Mouse (Mus musculus): Measurements from ENCODE around the gene Chrna7. TPM values are rescaled to one million over a fixed set of nuclear protein-coding genes. Genes with fewer than 3 reads are reported as not detected.

Gene Chrna7
- total RNA-seq, 2 experiments from 2014 or later: 24.0 to 24.6 TPM

DNA sequence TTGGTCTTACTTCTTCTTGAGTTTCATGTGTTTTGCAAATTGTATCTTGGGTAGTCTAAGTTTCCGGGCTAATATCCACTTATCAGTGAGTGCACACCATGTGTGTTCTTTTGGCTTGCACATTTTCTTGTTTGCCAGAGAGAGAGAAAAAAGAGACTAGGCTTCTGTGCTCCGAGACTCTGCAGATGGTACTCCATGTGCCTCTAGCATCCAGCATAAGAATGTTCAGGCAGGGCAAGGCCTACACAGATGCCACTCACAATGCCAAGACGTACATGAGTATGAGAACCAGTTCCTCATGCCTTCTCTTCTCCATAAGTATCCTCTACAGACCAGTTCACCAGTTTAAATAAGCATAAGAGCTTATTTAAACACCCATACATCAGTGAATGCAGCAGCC lies 47.8 kb downstream of the Chrna7 start:
- intact Hi-C loops (cut with DNase I): no loop called here
- no peak for DNase-seq (ENCODE audit: extremely low spot score in 1 of 2, low spot score in 2 of 2)
- Histone ChIP-seq H3K4me3 (no peak overlapping the region), H3K27ac (no peak overlapping the region)
- no peak for TF ChIP-seq CTCF (IDR thresholded peaks at IDR 0.05)

DNA sequence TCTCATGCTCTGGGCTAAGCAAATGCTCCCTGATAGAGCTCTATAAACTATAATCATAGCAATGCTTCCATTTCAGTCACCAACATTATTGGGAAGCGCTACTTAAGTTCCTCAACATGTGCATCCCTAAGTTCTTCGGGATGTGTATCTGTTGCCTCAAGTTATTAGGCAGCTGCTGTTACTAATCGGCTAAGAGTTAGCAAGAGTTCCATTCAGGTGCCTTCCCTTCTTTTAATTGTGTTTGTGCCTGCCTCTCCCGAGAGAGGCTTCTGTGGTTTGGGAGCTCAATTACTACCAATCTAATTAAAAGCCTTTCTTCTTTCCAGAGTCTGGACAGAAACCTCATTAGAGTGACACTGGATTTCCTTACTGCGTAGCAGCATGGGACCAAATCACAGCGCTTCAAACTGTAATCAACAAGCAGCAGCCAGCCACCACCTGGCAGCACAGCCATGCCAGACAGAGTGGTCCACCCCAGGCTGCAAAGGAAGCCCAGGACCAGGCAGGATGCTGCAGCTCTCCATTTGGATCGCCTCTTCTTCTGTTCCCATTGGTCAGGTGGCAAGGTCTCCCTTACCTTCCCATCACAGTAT lies 50.0 kb downstream of the Chrna7 start:
- Histone ChIP-seq H3K4me3 (no peak overlapping the region), H3K27ac (no peak overlapping the region)
- DNase-seq (ENCODE audit: extremely low spot score in 1 of 2, low spot score in 2 of 2): no peak
- intact Hi-C loops (cut with DNase I): no loop called here
- no peak for TF ChIP-seq CTCF (IDR thresholded peaks at IDR 0.05)

DNA sequence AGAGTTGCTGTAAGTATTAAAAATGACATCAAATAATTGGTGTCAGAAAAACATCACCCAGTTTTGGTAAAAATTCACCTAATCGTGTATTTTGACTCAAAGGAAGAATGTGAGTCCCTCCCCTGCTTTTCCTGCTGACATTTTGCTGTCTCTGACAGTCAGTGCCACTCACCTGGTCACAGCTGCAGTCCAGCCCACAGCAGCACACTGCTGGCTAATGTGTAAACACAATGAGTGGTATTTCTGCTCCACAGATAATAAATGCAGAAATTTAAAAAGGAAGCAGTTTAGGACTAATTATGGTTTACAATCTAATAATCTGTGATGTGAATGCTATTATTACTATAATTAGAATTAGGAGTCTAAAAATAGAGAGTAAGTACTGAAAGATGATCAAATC lies 59.1 kb downstream of the Chrna7 start:
- no peak overlapping the region for H3K27ac ChIP-seq
- DNase-seq (ENCODE audit: extremely low spot score in 1 of 2, low spot score in 2 of 2): no peak
- intact Hi-C loops (cut with DNase I): no loop called here

DNA sequence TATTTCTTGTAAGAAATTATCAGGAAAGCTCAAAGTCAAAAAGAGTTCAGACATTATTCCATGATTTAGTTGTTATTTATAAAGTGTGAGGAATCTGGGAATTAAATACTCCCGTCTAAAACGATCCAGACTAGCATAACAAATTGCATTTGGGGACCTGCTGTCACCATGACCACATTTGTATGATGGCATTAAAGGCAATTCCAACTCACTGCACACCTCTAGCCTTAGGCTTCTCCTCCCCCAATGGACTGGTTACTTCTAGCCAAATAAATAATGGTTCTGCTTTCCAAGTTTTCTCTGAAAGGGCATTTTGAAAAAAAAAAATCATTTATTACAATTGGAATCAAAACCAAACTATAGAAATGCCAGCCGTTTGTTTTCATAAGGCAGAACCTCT lies 63.6 kb downstream of the Chrna7 start:
- intact Hi-C loops (cut with DNase I): no loop called here
- Histone ChIP-seq H3K27ac (no peak overlapping the region), H3K4me3 (no peak overlapping the region)
- DNase-seq (ENCODE audit: extremely low spot score in 1 of 2, low spot score in 2 of 2): no peak
- TF ChIP-seq CTCF (IDR thresholded peaks at IDR 0.05): no peak

More for the DNA sequence above, 59.1 kb downstream of the Chrna7 start:
- no peak for TF ChIP-seq CTCF (IDR thresholded peaks at IDR 0.05)
- H3K4me3 ChIP-seq: no peak overlapping the region

DNA sequence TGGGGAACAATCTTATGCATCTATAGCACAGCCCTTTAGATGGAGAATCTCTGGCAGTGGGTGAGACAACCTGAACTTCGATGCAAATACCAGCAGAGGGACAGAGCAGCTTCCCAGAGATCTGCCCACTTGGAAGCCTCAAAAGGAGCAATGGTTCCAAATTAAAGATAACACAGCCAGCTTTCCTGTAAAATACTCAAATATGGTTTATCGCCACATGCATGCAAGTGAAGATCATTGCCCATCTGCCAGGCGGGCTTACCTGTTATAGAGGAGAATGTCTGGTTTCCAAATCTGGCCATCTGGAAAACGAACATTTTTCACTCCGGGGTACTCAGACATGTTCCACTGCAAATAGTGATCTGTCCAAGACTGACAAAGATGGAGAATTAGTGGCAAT lies 64.0 kb downstream of the Chrna7 start:
- Histone ChIP-seq H3K4me3 (no peak overlapping the region), H3K27ac (no peak overlapping the region)
- peak; percentile 20 for TF ChIP-seq CTCF (IDR thresholded peaks at IDR 0.05)
- DNase-seq (ENCODE audit: extremely low spot score in 1 of 2, low spot score in 2 of 2): no peak
- intact Hi-C loops (cut with DNase I): no loop called here

DNA sequence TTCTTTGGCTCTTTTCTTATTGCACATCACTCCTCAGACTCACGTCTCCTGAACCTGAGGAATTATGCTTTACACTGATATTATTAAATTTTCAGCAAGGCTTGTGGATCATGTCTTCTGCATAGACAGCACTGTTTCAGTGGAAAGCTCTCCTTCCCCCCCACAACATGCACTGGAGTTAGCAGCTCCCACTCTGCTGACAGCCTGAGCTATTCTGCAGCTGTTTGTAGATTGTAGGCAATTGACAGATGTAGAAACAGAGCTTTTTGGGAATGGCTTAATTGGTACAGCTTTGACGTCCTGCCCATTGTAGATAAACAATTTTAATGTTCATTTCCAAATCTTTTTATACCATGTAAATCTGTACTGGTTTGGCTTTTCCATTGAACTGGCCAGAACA lies 89.8 kb downstream of the Chrna7 start:
- no peak for TF ChIP-seq CTCF (IDR thresholded peaks at IDR 0.05)
- Histone ChIP-seq H3K4me3 (no peak overlapping the region), H3K27ac (no peak overlapping the region)
- intact Hi-C loops (cut with DNase I): no loop called here
- no peak for DNase-seq (ENCODE audit: extremely low spot score in 1 of 2, low spot score in 2 of 2)

DNA sequence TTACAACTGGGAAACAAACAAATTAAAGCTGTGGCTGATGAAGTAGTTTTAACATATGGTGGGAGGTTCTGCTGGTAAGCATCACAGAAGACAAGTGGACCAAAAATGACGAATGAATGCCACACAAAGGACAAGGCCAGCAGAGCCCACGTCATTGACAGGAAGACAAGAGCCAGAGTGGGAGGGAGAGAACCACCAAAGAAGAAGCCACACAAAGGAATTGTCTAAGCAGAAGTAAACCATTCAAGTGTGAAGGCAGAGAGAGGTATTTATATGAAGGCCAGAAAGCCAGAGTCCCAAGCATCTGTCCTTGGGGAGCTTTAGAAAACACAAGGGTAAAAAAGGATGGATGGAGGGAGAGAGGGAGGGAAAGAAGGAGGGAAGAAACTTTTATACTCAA lies 98.7 kb downstream of the Chrna7 start:
- no peak overlapping the region for H3K4me3 ChIP-seq
- no peak for DNase-seq (ENCODE audit: extremely low spot score in 1 of 2, low spot score in 2 of 2)
- no peak for TF ChIP-seq CTCF (IDR thresholded peaks at IDR 0.05)
- H3K27ac ChIP-seq: no peak overlapping the region
- intact Hi-C loops (cut with DNase I): no loop called here

DNA sequence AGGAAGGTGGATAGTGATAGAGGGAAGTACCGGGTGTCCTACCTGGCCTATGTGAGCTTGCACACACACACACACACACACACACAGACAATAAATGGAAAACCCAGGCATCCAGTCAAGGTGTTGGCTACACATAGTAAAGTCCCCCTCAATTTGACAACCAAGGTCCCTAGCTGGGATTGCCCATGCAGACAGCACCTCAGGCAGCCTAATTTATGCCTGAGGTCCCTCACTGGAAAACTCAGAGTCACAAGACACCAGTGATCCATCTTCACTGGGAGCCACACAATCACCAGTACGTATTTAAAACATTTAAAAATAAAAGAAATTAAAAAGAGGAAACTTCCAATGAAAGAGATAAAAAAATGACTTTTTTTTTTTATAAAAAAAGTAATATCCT lies 99.1 kb downstream of the Chrna7 start:
- H3K4me3 ChIP-seq: no peak overlapping the region
- no peak for TF ChIP-seq CTCF (IDR thresholded peaks at IDR 0.05)
- no peak overlapping the region for H3K27ac ChIP-seq
- intact Hi-C loops (cut with DNase I): no loop called here
- DNase-seq (ENCODE audit: extremely low spot score in 1 of 2, low spot score in 2 of 2): no peak

DNA sequence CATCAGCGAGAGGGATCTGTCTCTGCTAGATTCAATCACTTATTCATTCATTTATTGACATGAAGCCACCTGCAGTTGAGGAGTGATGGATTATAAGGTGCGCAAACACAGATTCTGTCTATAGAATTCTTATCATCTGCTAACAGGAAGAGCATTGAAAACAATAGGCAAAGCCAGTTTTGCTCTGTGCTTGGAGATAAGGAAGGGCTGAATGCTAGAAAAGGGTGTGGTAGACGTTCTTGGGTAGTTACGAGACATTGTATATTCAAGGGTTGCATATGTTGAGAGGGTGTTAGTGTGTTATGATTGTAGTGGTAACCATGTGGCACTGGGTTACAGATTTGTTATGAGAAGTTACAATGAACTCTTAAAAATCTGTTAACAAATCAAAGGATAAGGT lies 103.0 kb downstream of the Chrna7 start:
- intact Hi-C loops (cut with DNase I): loop anchor here (10.0 kb wide), 1 partner anchor 205 kb away; no protein-coding TSS in a partner anchor
- no peak overlapping the region for H3K4me3 ChIP-seq
- no peak for TF ChIP-seq CTCF (IDR thresholded peaks at IDR 0.05)
- no peak overlapping the region for H3K27ac ChIP-seq
- DNase-seq (ENCODE audit: extremely low spot score in 1 of 2, low spot score in 2 of 2): no peak

DNA sequence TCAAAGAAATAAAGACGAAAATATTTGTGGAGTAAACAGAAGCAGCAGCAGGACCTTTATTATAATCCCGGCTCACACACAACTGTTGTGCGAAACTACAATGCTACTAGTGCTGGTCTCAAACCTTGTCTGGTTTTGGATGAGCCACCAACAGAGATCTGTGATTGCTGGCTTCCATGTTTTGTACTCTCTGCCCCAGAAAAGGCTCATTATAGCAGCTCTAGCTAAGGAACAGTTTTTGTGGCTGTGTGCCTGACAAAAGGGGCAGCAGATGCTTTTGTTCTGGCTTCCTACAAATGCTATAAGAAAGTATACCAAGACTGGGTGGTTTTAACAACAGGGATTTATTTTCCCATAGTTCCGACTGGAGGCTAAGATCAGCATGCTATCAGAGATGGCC lies 126.4 kb downstream of the Chrna7 start:
- TF ChIP-seq CTCF (IDR thresholded peaks at IDR 0.05): no peak
- intact Hi-C loops (cut with DNase I): no loop called here
- DNase-seq (ENCODE audit: extremely low spot score in 1 of 2, low spot score in 2 of 2): no peak

DNA sequence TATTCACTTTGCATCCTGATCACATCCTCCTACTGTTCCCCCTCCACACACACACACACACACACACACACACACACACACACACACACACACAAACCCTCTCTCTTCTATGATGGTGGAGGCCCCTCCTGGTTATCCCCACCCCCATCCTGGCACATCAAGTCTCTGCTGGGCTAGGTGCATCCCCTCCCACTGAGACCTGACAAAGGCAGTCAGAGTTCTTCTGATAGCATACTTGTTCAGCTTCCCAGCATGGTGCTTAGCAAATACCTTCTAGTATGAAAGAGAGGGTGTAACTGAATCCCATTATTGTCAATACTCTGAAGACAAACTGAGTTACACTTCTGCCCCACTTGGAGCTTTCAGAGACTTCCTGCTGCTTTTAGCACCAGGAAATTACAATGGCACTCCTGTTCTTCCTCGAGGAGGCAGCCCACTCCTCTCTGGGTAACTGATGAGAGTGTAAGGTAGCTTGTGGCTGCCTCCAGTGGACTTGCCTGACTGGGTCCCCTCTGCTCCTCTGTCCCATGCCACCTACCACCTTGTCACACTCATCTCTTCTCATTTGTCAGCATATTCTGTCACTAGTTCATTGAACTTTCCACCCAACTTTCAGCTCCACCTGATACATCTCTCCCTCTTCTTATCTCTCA lies 127.9 kb downstream of the Chrna7 start:
- no peak for DNase-seq (ENCODE audit: extremely low spot score in 1 of 2, low spot score in 2 of 2)
- intact Hi-C loops (cut with DNase I): no loop called here
- Histone ChIP-seq H3K4me3 (no peak overlapping the region), H3K27ac (no peak overlapping the region)
- TF ChIP-seq CTCF (IDR thresholded peaks at IDR 0.05): no peak

More for the DNA sequence above, 126.4 kb downstream of the Chrna7 start:
- H3K4me3 ChIP-seq: no peak overlapping the region
- no peak overlapping the region for H3K27ac ChIP-seq

DNA sequence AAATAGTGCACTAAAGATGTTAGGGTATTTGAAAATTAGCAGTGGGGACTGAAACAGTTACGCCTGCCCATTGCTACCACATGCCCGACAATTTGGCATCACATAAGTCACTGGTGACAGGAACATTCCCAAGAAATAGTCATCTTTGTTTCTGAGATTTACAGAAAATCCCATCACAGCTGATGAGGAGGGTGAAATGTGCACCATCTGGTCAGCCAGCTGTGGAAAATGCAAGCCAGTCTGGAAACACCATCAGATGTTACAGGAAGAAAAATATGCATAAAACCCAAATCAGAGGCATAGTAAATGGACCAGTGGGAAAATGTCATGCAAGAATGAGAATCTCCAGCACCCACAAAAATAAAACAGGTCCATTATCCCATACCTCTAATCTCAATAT lies 151.4 kb downstream of the Chrna7 start:
- no peak for DNase-seq (ENCODE audit: extremely low spot score in 1 of 2, low spot score in 2 of 2)
- Histone ChIP-seq H3K4me3 (no peak overlapping the region), H3K27ac (no peak overlapping the region)
- intact Hi-C loops (cut with DNase I): no loop called here
- TF ChIP-seq CTCF (IDR thresholded peaks at IDR 0.05): no peak

Other genes starting within 250 kb of the Chrna7 start
- 10 to 100 TPM; 81.9 to 86.2 TPM for gene Otud7a, start 232.2 kb upstream of the Chrna7 start, total RNA-seq (2021)